Mouse (Mus musculus) B cell, adult (primary cell): ENCODE results near the gene Pcyt2. TPM values are rescaled to one million over a fixed set of nuclear protein-coding genes. Genes with fewer than 3 reads are reported as not detected.

ENCODE experiments used
- total RNA-seq: library from RNA; stranded (reverse); gene quantifications from 4 replicates; pipeline ENCODE4 v1.2.4, GENCODE M21; 2023; ENCODE audit not compliant: inconsistent age

The Pcyt2 gene
- total RNA-seq, result 96.0 to 113 TPM (median 107 TPM) in 4 replicates

DNA sequence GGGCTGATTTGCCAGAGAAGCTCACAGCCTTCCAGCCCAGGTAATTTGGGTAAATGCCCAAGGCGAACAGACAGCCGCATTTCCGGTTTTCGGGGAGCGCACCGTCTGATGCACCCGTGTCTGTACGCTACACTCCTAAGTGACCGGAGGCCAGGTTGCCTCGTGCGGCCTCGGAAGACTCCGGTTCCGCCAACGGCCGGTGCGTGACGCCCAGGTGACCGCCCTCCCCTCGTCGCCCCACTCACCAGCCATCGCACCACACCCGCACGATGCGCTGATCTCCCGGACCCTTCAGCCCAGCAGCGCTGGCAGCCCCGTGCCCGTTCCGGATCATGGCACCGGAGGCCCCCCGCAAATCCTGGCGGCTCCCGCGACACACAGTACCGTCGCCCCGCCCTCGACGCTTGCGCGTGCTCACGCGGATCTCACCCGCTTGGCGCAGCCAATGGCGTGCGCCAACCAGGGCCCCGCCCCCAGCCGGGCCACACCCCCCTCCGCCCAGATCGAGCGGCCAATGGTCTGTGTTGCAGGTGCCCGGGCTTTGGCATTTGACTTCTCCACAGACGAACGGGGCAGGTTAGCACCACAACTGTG, at the start of gene Pcyt2:
Gene Pcyt2 (minus strand): TSS at position 418 of the 594 bp plus-strand sequence.

DNA sequence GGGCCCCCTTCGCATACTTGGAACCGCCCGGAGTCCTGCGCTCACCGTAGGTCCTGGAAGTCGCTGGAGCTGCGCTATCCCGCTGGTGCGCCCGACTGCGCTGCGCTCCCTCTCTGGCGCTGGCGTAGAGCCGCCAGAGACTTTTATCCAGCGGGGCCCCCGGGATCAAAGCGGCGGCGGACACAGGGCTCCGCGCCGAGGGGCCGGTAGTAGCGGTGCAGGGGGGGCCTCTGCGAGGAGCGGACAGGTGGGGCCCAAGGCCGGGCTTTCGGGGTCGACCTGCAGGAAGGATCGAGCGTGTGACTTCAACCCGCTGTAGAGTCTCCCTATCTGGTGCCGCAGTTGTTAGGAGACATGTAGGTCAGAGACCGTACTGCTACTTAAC, 43.3 kb upstream of the Pcyt2 start, which contains the start of gene Notum:
Gene Notum (minus strand): TSS at position 100 of the 385 bp plus-strand sequence.

DNA sequence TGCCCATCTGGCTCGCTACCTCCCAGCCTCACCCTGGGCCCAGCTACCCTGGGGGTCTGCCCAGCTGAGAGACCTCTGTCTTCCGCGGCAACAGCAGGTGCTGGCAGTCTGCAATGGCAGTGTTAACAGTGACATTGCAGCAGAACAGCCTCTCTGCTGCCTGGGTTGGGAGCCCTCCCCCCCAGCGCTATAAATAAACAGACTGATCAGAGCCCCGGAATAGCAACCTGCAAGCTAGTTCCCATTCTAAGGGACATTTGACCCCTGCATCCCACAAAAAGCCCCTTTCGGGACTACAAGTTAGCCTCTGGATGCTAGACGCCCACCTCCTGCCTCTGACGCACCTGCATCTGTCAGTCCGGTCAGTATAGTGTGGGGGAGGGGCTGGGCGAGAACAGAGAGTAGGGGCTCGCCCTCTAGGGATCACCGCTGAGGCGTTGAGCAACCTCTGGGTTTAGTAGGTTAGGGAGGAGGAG, 30.3 kb upstream of the Pcyt2 start, which contains the start of gene Myadml2:
Gene Myadml2 (minus strand): TSS at position 158 of the 476 bp plus-strand sequence.

DNA sequence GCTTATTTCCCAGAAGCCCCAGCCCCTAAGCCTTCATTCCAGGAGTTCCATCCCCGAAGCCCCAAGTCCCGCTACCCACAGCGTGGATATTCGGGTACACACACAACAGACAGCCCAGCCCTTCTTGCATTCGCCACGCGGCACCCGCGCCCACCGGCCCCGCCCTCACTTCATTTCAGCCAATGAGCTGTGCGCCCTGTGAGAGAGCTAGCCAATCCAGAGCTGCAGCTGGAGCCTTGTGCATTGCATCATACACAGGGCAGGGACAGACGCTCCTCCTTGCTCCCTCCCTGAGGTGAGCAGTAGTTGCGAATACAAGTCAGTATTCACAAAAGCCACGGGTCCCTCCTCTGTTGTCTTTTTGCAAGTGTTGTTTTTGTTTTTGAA, 25.9 kb upstream of the Pcyt2 start, which contains the start of gene Pycr1:
Gene Pycr1 (minus strand): TSS at position 169 of the 387 bp plus-strand sequence.

DNA sequence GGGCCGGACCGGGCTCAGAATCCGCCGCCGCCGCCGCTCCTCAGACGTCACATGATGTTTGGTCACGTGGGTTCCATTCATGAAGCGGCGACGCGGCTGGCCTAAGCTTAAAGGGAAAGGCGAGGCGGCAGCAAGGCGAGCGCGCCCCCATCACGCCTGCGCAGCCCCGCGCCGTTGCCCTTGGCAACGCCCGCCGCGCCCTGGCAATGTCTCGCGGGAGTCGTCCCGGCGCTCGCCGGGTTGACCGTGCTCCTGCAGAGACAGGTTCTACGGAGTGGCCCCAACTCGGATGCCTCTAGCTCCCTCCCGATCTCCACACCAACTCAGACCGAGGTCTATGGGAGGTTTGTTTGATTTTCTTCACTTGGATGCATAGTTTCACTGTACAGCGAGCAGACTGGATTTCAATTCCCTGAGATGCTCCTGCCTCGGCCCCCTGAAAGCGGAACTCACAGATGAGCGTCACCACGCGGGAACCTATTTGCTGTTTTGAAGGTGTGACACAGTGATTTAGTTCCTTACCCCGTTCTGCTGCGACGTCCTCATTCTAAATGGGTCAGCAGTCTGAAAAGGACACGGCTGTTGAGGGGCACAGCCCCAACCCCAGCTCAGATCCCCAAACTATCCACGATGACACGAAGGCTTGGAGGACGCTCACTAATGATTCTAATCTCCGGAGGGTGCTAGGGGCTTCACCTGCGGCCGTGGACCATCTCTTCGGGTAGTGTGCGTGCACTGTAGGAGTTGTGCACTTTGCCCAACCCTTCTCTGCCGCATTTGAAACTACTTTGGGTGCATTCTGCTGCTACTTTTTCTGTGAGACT, 16.0 kb upstream of the Pcyt2 start, which contains the start of gene Mafg:
Gene Mafg (minus strand): TSS at position 81 of the 824 bp plus-strand sequence.

DNA sequence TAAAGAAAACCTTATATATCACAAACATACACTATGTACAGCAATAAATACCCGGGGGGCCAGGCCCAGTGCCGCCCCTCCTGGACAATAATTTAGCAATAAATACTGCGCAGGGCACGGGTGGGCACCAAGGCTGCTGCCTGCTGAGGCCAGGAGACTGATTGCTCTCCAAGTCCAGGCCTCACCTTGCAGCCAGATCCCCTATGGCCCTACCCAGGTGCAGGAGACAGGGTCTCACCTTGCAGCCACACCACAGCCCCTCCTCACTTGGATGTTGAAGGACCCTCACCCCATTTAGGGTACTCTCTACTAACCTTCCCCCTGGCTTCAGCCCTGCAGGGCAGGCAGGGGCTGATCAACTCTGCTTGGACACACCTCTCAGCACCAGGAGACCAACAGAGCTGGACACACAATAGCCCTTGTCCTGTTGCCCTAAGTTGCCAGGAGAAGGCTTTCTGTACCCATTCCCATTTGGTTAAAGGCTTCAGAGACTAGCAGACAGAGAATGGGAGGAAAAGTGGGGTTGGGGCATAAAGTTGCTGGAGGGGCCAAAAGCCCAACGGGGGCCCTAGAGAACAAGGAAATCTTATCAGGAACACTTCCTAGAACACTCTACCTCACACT, 7.5 kb upstream of the Pcyt2 start, which contains the start of gene Sirt7:
Gene Sirt7 (minus strand): TSS at position 89 of the 624 bp plus-strand sequence.

DNA sequence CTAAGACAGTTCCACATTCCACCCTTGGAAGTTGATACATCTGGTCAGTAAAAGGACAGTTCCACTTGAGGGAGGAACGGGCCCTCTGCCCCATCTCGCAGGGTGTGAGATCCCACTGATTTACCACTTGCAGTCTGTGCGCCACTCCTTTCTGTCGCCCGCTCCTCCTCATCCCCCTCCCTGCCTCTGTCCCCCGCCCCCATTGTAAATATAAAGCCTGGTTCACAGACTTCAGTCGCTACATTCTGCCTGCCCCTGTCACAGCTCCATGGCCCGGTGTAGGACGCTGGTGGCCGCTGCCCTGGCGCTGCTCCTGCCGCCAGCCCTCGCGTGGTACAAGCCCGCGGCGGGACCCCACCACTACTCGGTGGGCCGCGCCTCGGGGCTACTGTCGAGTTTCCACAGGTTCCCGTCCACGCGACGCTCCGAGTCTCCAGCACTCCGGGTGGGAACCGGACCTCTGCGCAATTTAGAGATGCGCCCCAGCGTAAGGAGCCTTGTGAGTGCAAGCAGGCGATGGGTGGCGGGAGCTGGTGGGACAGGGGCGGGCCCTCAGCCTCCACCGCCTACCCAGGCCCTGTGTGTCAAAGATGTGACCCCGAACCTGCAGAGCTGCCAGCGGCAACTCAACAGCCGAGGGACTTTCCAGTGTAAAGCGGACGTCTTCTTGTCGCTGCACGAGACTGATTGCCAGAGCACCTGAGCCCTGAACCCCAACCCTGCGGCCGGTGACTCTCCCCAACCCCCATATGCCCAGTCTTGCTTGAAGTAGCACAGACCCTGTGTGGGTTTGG, 9.3 kb downstream of the Pcyt2 start, which contains the start of gene Npb:
Gene Npb (plus strand): TSS at position 237 of the 794 bp plus-strand sequence.

DNA sequence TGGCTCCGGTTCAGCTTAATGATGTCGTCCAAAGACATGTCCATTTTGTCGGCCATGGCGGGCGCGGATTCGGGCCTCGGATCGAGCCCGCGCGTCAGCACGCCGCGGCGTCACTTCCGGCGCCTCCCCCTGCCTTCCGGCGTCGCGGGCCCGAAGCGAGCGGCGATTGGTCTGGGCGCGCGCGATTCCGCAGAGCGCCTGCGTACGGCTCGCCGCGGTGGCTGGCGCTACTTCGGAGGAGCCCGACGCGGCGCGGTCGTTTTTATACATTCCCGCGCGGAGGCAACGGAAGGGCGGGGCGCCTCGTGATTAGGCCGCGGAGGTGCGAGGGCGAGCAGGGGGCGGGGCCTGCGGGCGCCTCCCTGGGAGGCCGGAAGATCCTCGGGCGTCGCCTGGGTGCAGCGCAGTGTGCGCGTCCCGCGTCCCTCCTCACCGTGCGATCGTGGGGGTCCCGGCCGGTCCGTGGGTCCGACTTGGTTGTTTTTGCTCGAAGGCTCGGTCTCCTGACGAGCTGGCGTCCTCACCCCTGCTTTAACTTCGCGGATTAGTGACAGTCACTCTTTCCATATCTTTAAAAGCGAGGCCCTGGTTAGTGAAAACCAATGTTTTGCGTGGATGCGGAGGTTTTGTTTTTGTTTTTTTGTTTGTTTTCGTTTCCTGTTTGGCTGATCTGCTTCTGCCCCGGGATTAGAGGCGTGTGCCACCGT, 19.3 kb downstream of the Pcyt2 start, which contains the start of the genes Alyref and Anapc11:
Gene Alyref (minus strand): TSS at position 83 of the 707 bp plus-strand sequence.
Gene Anapc11 (plus strand): TSS at position 139 of the 707 bp plus-strand sequence.

DNA sequence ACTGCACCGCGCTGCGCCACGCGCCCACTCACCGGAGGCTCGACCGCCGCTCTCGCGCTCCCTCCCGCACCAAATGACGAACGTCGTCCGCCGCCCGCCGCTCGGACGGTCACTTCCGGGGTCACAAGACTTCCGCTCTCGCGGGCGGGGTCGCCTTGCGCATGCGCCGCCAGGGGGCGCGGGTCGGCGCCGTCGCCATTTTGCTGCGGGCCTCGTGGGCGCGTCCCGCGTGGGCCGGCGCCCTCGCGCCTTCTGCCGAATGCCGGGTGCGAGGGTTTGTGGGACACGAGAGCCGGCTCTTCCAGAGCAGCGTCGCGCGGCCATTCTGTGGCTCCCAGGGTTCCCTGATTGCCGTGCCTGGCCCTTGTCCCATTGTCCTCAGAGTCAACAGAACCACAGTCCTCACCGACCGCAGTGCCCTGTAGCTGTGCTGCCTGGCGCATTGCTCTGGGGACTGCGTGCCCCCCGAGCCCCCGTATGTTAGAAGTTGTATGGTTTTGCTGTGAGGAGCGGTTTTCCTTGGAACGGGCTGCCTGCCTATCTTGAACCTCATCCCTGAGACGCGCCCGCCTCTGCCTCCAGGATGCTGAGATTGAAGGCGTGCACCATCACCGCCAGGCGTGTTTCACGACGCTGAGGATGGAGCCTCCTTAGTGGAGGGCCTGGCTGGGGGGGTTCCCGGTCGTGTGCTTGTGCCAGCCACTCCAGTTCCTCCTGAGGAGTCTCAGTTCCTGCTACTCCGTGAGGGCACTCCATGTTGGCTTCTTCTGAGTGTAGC, 36.1 kb downstream of the Pcyt2 start, which contains the start of gene Arhgdia:
Gene Arhgdia (minus strand): TSS at position 135 of the 778 bp plus-strand sequence.

DNA sequence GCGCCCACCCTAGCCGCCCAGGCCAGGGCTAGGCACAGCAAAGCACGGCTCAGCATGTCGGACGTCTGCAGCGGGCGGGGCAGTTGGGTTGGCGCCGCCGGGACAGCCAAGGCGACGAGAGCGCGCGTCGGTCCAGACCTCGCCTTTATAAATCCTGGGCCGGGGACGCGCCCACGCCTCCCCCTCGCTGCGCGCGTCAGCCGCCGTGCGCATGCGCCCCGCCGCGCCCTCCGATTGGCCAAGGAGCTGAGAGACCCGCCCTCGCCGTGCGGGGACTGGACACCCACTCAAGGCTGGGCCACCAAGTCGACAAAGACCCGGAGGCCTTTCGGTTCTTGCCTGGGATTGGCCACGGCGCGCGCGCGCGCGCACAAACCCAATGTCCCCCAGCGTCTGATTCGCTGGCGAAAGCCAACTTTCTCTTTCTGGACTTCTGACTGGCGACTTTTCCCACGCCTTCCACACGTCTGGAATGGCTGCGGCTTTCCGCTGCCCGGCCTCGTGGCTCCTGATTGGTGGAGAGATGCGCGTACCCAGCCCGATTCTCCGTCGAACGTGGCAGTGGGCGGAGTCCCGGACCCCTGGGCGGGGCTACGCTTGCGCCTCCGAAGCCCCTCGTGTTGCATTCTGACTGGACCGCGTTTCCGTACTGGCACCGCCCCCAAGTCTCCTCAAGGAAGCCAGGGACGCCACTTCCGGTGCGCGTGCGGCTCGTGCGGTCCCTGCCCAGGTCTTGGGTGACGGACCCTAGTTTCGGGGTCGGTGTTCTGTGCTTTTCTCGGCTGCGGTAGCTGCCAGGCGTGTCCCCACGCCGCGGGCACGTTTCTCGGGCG, 44.8 kb downstream of the Pcyt2 start, which contains the start of gene P4hb:
Gene P4hb (minus strand): TSS at position 502 of the 833 bp plus-strand sequence.

Other genes starting within 250 kb of the Pcyt2 start
- 18.9 to 24.4 TPM (median 19.5 TPM) in 4 replicates for gene Faap100, start 239.2 kb downstream of the Pcyt2 start, total RNA-seq
- 60.2 to 72.2 TPM (median 62.6 TPM) in 4 replicates for gene Nploc4, start 180.2 kb downstream of the Pcyt2 start, total RNA-seq
- 19.3 to 55.6 TPM (median 19.3 TPM) in 3 of 4 replicates, not detected in the other for gene Tspan10, start 175.3 kb downstream of the Pcyt2 start, total RNA-seq
- gene Pde6g, start 164.4 kb downstream of the Pcyt2 start, total RNA-seq, result 0.21 to 0.87 TPM in 2 of 4 replicates, not detected in the others
- gene Oxld1, start 159.9 kb downstream of the Pcyt2 start, total RNA-seq, result 3.7 to 11.0 TPM (median 7.5 TPM) in 4 replicates
- 34.0 to 41.8 TPM (median 36.3 TPM) in 4 replicates for gene Ccdc137, start 159.8 kb downstream of the Pcyt2 start, total RNA-seq
- 10.4 to 13.5 TPM (median 11.1 TPM) in 4 replicates for gene Arl16, start 150.3 kb downstream of the Pcyt2 start, total RNA-seq
- 32.3 to 43.2 TPM (median 33.4 TPM) in 4 replicates for gene Mrpl12, start 133.3 kb downstream of the Pcyt2 start, total RNA-seq
- gene Slc25a10, start 126.1 kb downstream of the Pcyt2 start, total RNA-seq, result 10.5 to 14.5 TPM (median 12.3 TPM) in 4 replicates
- not detected in 4 replicates for gene Gcgr, start 87.2 kb downstream of the Pcyt2 start, total RNA-seq
- gene Mcrip1, start 68.2 kb downstream of the Pcyt2 start, total RNA-seq, result 42.2 to 46.1 TPM (median 43.6 TPM) in 4 replicates
- not detected in 4 replicates for gene Ppp1r27, start 66.8 kb downstream of the Pcyt2 start, total RNA-seq
- 141 to 162 TPM (median 155 TPM) in 4 replicates for gene P4hb, start 44.7 kb downstream of the Pcyt2 start, total RNA-seq
- 520 to 560 TPM (median 534 TPM) in 4 replicates for gene Arhgdia, start 36.3 kb downstream of the Pcyt2 start, total RNA-seq
- 127 to 143 TPM (median 137 TPM) in 4 replicates for gene Alyref, start 19.6 kb downstream of the Pcyt2 start, total RNA-seq
- 45.7 to 57.2 TPM (median 47.4 TPM) in 4 replicates for gene Anapc11, start 19.5 kb downstream of the Pcyt2 start, total RNA-seq
- 1.1 to 3.0 TPM in 2 of 4 replicates, not detected in the others for gene Npb, start 9.5 kb downstream of the Pcyt2 start, total RNA-seq
- 114 to 130 TPM (median 118 TPM) in 4 replicates for gene Sirt7, start 7.3 kb upstream of the Pcyt2 start, total RNA-seq
- gene Mafg, start 15.7 kb upstream of the Pcyt2 start, total RNA-seq, result 57.2 to 69.2 TPM (median 65.4 TPM) in 4 replicates
- 0.96 to 1.9 TPM (median 1.0 TPM) in 4 replicates for gene Pycr1, start 25.8 kb upstream of the Pcyt2 start, total RNA-seq
- 1.3 to 2.2 TPM in 2 of 4 replicates, not detected in the others for gene Myadml2, start 30.2 kb upstream of the Pcyt2 start, total RNA-seq
- gene Notum, start 43.2 kb upstream of the Pcyt2 start, total RNA-seq, result not detected in 4 replicates
- 93.0 to 111 TPM (median 107 TPM) in 4 replicates for gene Aspscr1, start 55.0 kb upstream of the Pcyt2 start, total RNA-seq
- 31.7 to 39.4 TPM (median 35.3 TPM) in 4 replicates for gene Cenpx, start 95.8 kb upstream of the Pcyt2 start, total RNA-seq
- gene Lrrc45, start 96.0 kb upstream of the Pcyt2 start, total RNA-seq, result 36.5 to 42.3 TPM (median 40.7 TPM) in 4 replicates
- 0.48 to 2.2 TPM (median 1.6 TPM) in 3 of 4 replicates, not detected in the other for gene Rac3, start 103.5 kb upstream of the Pcyt2 start, total RNA-seq
- 15.2 to 20.4 TPM (median 17.6 TPM) in 4 replicates for gene Dcxr, start 109.3 kb upstream of the Pcyt2 start, total RNA-seq
- gene Cbr2, start 114.2 kb upstream of the Pcyt2 start, total RNA-seq, result not detected in 4 replicates
- gene Hmga1b, start 144.9 kb upstream of the Pcyt2 start, total RNA-seq, result 35.2 to 44.7 TPM (median 42.3 TPM) in 4 replicates
- 11.6 to 15.4 TPM (median 14.0 TPM) in 4 replicates for gene Rfng, start 166.3 kb upstream of the Pcyt2 start, total RNA-seq
- gene Gps1, start 166.3 kb upstream of the Pcyt2 start, total RNA-seq, result 71.7 to 83.8 TPM (median 79.2 TPM) in 4 replicates
- 55.9 to 72.0 TPM (median 62.7 TPM) in 4 replicates for gene Dus1l, start 178.5 kb upstream of the Pcyt2 start, total RNA-seq
- gene Fasn, start 206.6 kb upstream of the Pcyt2 start, total RNA-seq, result 104 to 118 TPM (median 109 TPM) in 4 replicates